Mouse (Mus musculus) layer of hippocampus, adult 2 months (tissue): ENCODE data around the gene Zfp704. TPM values are rescaled to one million over a fixed set of nuclear protein-coding genes. Genes with fewer than 3 reads are reported as not detected.

Experiments
- DNase-seq, 2 experiments: peaks; one replicate each; pipeline ENCODE4 v3.0.0; 2022; ENCODE audit warnings: low spot score in 2 of 2
- H3K27ac ChIP-seq: fragments of 200-600 bp; 2 replicates; pipeline ENCODE4 v1.8.1; 2022
- H3K4me3 ChIP-seq: fragments of 200-600 bp; 2 replicates; pipeline ENCODE4 v1.8.1; 2022; ENCODE audit warnings: mild to moderate bottlenecking
- CTCF ChIP-seq: fragments of 200-600 bp; conservative IDR thresholded peaks from 2 replicates; pipeline ENCODE4 v1.8.1; 2022; ENCODE audit warnings: antibody characterized with exemption, mild to moderate bottlenecking, moderate library complexity
- total RNA-seq, 2 experiments: library from RNA; stranded (reverse); gene quantifications; 2 replicates each; pipeline ENCODE4 v1.2.3; 2021

Gene Zfp704
- total RNA-seq, 2 experiments from 2014 or later, result 30.6 to 34.3 TPM

DNA sequence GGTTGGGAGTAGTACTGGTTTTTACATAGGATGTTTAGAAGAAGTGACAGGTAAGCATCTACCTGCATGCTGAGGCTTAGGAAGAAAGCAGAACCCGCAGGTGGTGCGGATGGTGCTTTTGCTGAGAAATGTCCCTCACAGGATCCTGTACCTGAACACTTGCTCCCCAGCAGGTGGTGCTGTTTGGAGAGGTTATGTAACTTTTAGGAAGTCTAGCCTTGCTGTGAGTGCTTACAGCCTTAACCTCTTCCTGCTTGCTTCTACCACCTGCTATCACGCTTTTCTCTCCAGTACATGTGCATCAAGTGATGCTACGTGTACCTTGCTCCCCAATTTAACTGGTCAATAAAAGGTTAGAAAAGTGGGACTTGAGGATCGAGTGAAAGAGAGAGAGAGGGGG is 161.3 kb downstream of the Zfp704 start:
- no peak overlapping the region for H3K4me3 ChIP-seq
- no peak for DNase-seq
- no peak overlapping the region for H3K27ac ChIP-seq
- TF ChIP-seq CTCF, result peak; percentile 39

DNA sequence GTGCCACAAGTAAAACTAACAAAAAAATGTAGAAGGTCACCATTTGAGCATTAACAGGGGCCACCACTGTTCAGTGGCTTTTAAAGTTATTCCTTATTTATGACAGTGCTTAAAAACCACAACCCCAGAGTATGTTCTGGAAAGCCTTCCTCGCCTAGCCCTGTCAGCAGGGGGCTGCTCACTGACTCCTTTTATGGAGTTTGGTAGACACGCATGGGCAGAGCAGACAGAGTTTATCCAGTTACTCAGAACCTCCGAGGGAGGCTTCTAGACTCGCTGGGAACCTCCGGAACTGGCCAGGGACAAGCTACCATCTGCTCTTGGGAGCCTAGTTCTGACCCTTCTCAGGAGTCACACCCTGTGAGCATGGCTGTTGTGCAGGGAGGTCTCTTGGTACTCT is 165.3 kb downstream of the Zfp704 start:
- Histone ChIP-seq H3K4me3 (no peak overlapping the region), H3K27ac (no peak overlapping the region)
- TF ChIP-seq CTCF, result no peak
- DNase-seq, result no peak

DNA sequence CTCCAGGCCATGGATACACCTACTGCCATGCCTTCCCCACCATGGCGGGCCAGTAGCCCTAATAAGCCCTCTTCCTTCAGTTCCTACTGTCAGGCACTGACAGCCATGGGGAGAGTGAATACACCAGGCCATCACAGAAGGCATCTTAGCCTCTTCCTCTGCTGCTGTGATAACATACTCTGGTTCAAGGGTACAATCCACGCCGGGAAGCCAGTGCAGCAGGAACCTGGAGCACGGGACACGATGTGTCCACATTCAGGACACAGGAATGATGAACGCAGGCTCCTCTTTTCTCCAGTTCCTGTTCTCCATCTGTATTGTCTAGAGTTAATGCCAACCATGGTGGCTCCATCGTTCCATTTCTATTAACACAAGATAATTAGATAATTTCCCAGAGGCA is 165.9 kb downstream of the Zfp704 start:
- TF ChIP-seq CTCF, result no peak
- no peak overlapping the region for H3K27ac ChIP-seq
- H3K4me3 ChIP-seq, result no peak overlapping the region
- no peak for DNase-seq

DNA sequence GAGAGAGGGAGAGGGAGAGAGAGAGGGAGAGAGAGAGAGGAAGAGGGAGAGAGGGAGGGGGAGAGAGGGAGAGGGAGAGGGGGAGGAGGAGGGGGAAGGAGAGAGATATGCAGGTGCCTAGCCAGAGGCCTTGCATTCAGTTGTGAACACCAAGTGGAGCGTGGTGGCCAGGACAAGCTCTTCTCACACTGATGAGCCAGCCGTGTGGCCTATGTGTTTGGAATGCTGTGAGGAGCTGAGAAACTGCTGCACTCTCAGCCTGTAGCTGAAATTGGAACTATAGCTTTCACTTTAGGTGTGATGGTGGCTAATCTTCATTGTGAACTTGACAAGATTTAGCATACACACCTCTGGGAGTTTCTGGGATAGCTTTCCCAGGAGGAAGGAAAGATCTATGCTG is 166.4 kb downstream of the Zfp704 start:
- no peak overlapping the region for H3K27ac ChIP-seq

DNA sequence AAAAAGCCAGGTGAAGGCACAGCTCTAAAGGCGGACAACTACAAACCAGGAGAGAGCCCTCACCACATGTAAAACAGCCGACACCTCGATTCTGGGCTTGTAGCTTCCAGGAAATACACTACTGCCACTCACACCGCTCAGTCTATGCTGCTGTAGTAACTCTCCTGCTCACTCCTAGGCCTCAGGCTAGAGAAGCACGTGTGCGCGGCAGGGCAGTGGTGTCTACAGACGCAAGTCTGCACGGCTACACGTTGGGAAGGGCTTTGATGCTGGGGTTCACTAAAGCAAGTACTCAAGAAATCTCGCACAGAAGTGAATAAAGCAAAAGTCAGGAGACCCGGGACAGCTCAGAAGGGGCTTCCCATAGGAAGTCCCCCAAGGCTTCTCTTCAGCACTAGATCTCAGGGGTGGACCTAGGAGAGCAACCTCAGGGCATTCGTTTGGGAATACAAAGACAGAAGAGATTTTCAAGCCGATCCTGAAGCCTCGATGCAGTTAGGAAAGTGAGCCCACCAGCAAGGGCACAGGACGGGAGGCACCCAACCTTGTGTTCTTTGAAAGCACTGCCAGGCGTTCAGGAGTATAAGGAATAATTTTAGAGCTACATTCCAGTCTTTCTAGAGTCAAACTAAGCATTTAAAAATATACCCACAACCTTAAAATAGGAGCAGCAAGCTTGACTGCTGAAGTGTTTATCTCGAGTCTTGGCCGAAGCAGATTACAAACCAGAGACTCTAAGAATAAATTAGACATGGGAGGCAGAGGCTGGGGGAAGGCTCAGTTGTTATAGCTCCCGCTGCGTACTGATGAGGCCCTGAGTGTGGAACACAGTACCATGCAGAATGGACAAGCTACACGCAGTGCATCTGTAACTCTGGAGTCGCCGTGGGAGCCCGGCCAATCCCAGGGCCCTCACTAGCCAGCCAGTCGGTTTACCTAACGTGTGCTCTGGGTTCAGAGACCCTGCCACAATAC is 168.0 kb downstream of the Zfp704 start:
- DNase-seq, result no peak
- no peak overlapping the region for H3K4me3 ChIP-seq
- TF ChIP-seq CTCF, result no peak
- H3K27ac ChIP-seq, result no peak overlapping the region

More for the DNA sequence above, 166.4 kb downstream of the Zfp704 start:
- DNase-seq, result no peak
- H3K4me3 ChIP-seq, result no peak overlapping the region
- TF ChIP-seq CTCF, result no peak

DNA sequence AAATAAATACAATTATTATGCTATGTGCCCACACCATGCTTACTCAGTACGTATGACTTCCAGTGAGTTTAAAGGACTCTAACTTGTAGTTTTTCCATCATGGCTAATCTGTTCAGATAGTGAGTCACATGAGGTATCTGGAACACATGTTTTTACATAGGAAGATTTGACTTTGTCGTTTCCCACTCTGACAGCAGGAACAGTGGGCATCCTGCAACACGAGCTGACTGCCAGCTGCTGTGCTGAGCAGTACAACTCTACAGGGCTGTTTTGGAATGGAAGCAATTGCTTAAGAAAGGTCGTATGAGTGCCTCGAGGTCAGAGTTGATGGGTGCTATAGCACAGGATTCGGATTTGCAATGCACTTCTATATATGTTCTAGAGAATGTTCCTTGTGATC is 169.4 kb downstream of the Zfp704 start:
- DNase-seq, result no peak
- TF ChIP-seq CTCF, result no peak
- H3K27ac ChIP-seq, result no peak overlapping the region
- H3K4me3 ChIP-seq, result no peak overlapping the region

DNA sequence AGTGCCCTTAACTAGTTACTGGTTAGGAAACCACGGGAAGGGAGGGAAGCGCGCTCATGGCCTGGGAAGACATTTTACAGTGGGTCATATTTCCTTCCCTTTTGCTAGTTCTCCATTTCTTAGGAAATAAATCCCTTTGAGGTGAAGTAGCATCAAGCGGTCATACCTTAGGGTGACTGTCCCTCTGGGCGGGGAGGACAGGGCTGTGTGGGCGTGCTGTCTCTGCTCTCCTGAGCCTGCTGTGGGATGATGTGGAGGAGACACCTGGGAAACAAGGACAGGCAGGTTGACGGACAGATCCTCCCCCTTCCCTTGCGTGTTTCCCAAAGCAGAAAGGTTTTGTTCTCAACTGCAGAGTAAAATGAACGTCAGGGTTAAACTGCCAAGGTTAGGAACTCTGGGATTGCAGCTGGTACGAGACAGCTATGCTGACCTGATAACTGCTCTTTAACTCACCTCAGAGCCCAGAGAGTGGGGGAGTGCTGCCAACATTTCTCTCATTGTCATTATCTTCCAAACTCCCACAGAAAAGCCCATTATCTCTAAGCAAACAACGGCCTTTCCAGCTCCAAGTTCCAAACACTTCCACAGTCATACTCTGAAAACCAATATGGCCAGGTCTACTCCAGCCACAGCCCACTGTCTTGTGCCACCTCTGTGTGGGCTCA is 170.1 kb downstream of the Zfp704 start:
- no peak for DNase-seq
- Histone ChIP-seq H3K27ac (no peak overlapping the region), H3K4me3 (no peak overlapping the region)
- TF ChIP-seq CTCF, result no peak

DNA sequence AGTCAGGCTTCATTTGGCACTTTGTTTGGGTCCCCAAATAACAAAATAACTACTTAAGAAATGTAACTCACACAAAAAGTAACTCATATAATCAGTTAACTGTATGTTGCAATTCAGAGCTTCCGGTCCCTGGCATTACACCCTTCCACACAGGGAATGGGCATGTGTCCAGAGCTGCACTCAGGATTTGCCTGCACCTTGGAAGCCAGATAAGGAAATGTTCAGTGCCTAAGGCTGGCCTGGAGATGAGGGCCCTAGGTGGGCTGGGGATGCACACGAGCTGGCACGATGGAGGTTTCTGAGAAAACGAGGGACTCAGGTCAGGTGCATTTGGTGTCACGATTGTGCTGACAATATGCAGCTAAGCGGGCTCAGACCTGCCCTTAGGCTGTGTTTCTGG is 173.6 kb downstream of the Zfp704 start:
- no peak for DNase-seq
- H3K27ac ChIP-seq, result no peak overlapping the region
- TF ChIP-seq CTCF, result no peak
- no peak overlapping the region for H3K4me3 ChIP-seq

DNA sequence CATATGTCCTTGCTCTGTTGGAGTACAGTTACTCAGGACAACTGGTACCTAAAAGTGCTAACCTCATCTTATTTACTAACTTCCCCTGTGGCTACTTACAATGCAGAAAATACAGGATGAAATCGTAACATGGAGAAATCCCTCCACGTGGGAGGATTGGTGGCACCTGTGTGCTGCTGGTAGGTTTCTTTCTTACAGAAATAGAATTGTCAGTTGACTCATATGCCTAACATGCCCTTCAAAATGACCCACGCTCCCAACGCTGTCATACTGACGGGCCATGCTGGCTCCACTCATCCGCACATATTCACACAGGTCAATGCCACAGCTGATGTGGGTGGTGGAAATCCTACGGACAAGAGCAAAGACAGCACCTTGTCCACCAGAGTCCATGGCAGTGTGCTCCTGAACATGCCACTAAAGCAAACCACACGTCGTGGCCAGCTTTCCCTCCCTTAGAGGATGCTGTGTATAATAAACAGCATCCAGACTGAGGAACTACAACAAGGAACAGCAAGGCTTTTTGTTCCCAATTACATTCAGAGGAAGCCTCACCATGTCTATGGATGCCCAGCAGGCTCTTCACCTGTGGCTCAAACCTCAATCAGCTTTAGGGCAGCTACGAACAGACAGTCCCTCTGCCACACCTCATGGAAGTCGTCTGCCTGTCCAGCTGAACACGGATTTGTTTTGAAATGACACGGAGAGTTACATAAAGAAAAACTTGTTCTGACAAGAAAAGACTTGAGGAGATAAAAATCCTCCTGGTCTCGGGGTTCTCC is 175.3 kb downstream of the Zfp704 start:
- no peak for TF ChIP-seq CTCF
- no peak overlapping the region for H3K27ac ChIP-seq
- DNase-seq, result no peak
- H3K4me3 ChIP-seq, result no peak overlapping the region

DNA sequence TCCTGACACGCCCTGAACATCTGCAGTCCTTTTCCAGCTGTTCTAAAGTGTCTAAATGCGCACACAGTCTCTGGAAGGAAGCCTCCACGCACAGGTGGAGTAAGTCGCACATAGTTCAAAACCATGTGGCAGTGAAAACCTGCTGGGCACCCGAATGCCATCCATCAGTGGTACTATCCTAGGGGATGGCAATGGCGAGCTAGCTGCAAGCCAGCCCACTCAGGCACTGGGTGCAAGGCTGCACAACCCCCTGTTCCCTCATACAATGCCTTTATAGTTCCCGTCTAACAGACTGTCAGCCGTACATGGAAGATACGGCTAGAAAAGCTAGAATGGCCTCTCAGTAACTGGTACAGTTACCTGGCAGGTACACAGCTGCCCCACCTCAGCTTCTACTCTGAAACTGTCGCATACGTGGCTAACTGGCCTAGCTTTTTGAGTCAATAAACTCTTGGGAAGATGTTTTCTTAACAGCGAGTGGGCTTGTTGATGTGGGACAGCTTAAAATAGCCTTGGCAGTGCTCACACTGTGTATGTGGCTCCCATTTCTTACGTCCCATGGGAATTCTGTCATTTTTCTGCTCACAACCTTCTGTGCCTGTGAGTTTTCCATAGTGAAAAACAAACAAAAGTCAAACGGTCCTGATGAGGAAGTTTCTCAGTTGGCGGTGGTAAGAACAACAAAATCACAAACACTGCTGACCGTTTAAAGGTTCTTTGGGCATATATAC is 176.9 kb downstream of the Zfp704 start:
- no peak overlapping the region for H3K4me3 ChIP-seq
- no peak for DNase-seq
- no peak overlapping the region for H3K27ac ChIP-seq
- TF ChIP-seq CTCF, result no peak

DNA sequence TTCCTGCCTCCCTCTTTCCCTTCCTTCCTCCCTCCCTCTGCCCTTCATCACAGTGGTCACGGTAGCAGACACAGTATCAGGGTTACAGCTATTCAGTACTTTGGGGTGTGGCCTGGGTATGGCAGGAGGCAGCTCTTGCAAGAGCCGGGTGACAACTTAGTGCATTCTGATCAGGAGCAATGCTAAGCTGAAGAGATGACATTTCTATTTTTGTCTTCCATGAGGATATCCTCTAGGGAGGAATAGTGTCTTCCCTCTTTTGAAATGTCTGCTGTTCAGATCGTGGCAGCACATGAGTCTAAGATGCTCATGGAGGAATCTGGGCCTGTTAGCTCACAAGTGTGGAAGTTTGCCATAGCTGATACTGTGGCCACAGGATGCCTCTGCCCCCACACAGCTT is 177.7 kb downstream of the Zfp704 start:
- no peak for TF ChIP-seq CTCF
- DNase-seq, result no peak

DNA sequence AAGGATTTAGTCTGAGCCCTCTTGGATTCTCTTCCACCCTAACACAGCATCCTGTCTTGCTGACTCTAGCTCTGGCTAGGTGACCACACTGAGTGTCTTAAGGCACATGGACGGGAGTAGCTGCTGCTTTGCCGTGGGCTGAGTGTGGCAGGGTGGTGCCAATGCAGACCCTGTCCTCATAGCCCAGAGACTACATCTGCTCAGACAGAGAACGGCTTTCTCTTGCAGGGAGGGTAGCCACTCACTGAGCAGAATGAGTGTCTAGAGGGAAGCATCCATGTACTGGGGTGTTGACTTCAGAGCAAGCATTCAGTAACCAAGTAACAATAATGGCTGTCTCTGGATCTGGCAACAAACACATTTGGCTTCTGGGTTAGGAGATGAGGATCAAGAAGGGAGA is 179.9 kb downstream of the Zfp704 start:
- TF ChIP-seq CTCF, result no peak
- no peak overlapping the region for H3K27ac ChIP-seq
- H3K4me3 ChIP-seq, result no peak overlapping the region
- no peak for DNase-seq

More for the DNA sequence above, 177.7 kb downstream of the Zfp704 start:
- Histone ChIP-seq H3K27ac (no peak overlapping the region), H3K4me3 (no peak overlapping the region)
